Mouse (Mus musculus): ENCODE results near the gene Rpf2. TPM values are rescaled to one million over a fixed set of nuclear protein-coding genes. Genes with fewer than 3 reads are reported as not detected.

Rpf2 gene
- polyA plus RNA-seq, 1 experiment from 2014 or later, result 42.0 TPM

GRCm38 (mm10) chr10:40271216-40271615 is 24.4 kb upstream of the Rpf2 start:
- no peaks in the 10 kb centered on the region for H3K27me3 ChIP-seq (replicated peaks)
- no peaks in the 10 kb centered on the region for H3K9me3 ChIP-seq (replicated peaks)
- no peak for ATAC-seq (ENCODE audit: insufficient number of reproducible peaks, low FRiP score)
- 85% methylated on average over 3 of the region's 3 CpGs for WGBS
- H3K27ac ChIP-seq (ENCODE audit: poor library complexity, severe bottlenecking), result no peak overlapping the region
- no peak overlapping the region for H3K4me3 ChIP-seq
- H3K9ac ChIP-seq, result no peak overlapping the region
- no peaks in the 10 kb centered on the region for H3K4me1 ChIP-seq (replicated peaks)
- H3K36me3 ChIP-seq, result no peaks in the 10 kb centered on the region
- no peak overlapping the region for H3K4me2 ChIP-seq

GRCm38 (mm10) chr10:40264920-40265319 is 18.1 kb upstream of the Rpf2 start:
- ATAC-seq (ENCODE audit: insufficient number of reproducible peaks, low FRiP score), result no peak
- 87% methylated on average over 3 of the region's 3 CpGs for WGBS
- H3K27me3 ChIP-seq (replicated peaks), result no peaks in the 10 kb centered on the region

GRCm38 (mm10) chr10:40263691-40264090 is 16.9 kb upstream of the Rpf2 start:
- H3K9ac ChIP-seq, result no peak overlapping the region
- no peak for ATAC-seq (ENCODE audit: insufficient number of reproducible peaks, low FRiP score)
- no peaks in the 10 kb centered on the region for H3K27me3 ChIP-seq (replicated peaks)
- H3K4me3 ChIP-seq, result no peak overlapping the region
- no peaks in the 10 kb centered on the region for H3K36me3 ChIP-seq
- H3K9me3 ChIP-seq (replicated peaks), result peaks cover 6% of the 10 kb centered on the region
- no peak overlapping the region for H3K27ac ChIP-seq (ENCODE audit: poor library complexity, severe bottlenecking)
- H3K4me2 ChIP-seq, result no peak overlapping the region
- WGBS, result 81% methylated on average over 4 of the region's 4 CpGs
- peaks cover 3% of the 10 kb centered on the region; the same call in 1 of the 2 replicates for H3K4me1 ChIP-seq (replicated peaks)

More at GRCm38 (mm10) chr10:40264920-40265319, 18.1 kb upstream of the Rpf2 start:
- H3K9me3 ChIP-seq (replicated peaks), result peaks cover 6% of the 10 kb centered on the region
- H3K4me3 ChIP-seq, result no peak overlapping the region
- H3K4me1 ChIP-seq (replicated peaks), result no peaks in the 10 kb centered on the region
- no peak overlapping the region for H3K9ac ChIP-seq
- H3K36me3 ChIP-seq, result no peaks in the 10 kb centered on the region
- H3K4me2 ChIP-seq, result no peak overlapping the region
- no peak overlapping the region for H3K27ac ChIP-seq (ENCODE audit: poor library complexity, severe bottlenecking)

- no peak overlapping the region for H3K4me3 ChIP-seq
- 82% methylated on average over 6 of the region's 6 CpGs for WGBS
- no peak overlapping the region for H3K27ac ChIP-seq (ENCODE audit: poor library complexity, severe bottlenecking)
- no peak overlapping the region for H3K4me2 ChIP-seq
- ATAC-seq (ENCODE audit: insufficient number of reproducible peaks, low FRiP score), result no peak
- peaks cover 6% of the 10 kb centered on the region for H3K9me3 ChIP-seq (replicated peaks)
- peaks cover 3% of the 10 kb centered on the region; the same call in 1 of the 2 replicates for H3K4me1 ChIP-seq (replicated peaks)
- H3K36me3 ChIP-seq, result no peaks in the 10 kb centered on the region
- H3K27me3 ChIP-seq (replicated peaks), result no peaks in the 10 kb centered on the region
- H3K9ac ChIP-seq, result no peak overlapping the region
Measured at GRCm38 (mm10) chr10:40262200-40262599, 15.4 kb upstream of the Rpf2 start.

- WGBS, result 46% methylated on average over 5 of the region's 5 CpGs
- Histone ChIP-seq H3K36me3 (peaks cover 4% of the 10 kb centered on the region; the same call in 1 of the 2 replicates), H3K4me2 (no peak overlapping the region), H3K27me3 (replicated peaks) (no peaks in the 10 kb centered on the region), H3K27ac (ENCODE audit: poor library complexity, severe bottlenecking) (no peak overlapping the region), H3K9me3 (replicated peaks) (peaks cover 6% of the 10 kb centered on the region), H3K4me1 (replicated peaks) (peaks cover 10% of the 10 kb centered on the region; the same call in 1 of the 2 replicates), H3K9ac (no peak overlapping the region), H3K4me3 (no peak overlapping the region)
- no peak for ATAC-seq (ENCODE audit: insufficient number of reproducible peaks, low FRiP score)
Measured at GRCm38 (mm10) chr10:40260305-40260704, 13.5 kb upstream of the Rpf2 start.

- Histone ChIP-seq H3K9me3 (replicated peaks) (no peaks in the 10 kb centered on the region), H3K4me1 (replicated peaks) (peaks cover 10% of the 10 kb centered on the region; the same call in 1 of the 2 replicates), H3K4me2 (0 out of 2 replicates have a peak overlapping the region, but pooled peaks have one; percentile 33), H3K27ac (ENCODE audit: poor library complexity, severe bottlenecking) (no peak overlapping the region), H3K9ac (no peak overlapping the region), H3K27me3 (replicated peaks) (no peaks in the 10 kb centered on the region), H3K4me3 (no peak overlapping the region), H3K36me3 (peaks cover 10% of the 10 kb centered on the region; the same call in 1 of the 2 replicates)
- WGBS, result 12% methylated on average over 8 of the region's 8 CpGs
- ATAC-seq (ENCODE audit: insufficient number of reproducible peaks, low FRiP score), result no peak
Measured at GRCm38 (mm10) chr10:40259542-40259941, 12.7 kb upstream of the Rpf2 start.

- ATAC-seq (ENCODE audit: insufficient number of reproducible peaks, low FRiP score), result no peak
- Histone ChIP-seq H3K9me3 (replicated peaks) (no peaks in the 10 kb centered on the region), H3K4me1 (replicated peaks) (peaks cover 10% of the 10 kb centered on the region; the same call in 1 of the 2 replicates), H3K27ac (ENCODE audit: poor library complexity, severe bottlenecking) (peak overlapping the region; percentile 96), H3K36me3 (peaks cover 15% of the 10 kb centered on the region), H3K4me2 (peak overlapping the region; percentile 87; the same call in 1 of the 2 replicates), H3K9ac (0 out of 2 replicates have a peak overlapping the region, but pooled peaks have one; percentile 58), H3K4me3 (no peak overlapping the region), H3K27me3 (replicated peaks) (no peaks in the 10 kb centered on the region)
- 5% methylated on average over 5 of the region's 5 CpGs for WGBS
Measured at GRCm38 (mm10) chr10:40258976-40259375, 12.1 kb upstream of the Rpf2 start.

- Histone ChIP-seq H3K4me3 (peak overlapping the region; percentile 71), H3K27me3 (replicated peaks) (no peaks in the 10 kb centered on the region), H3K27ac (ENCODE audit: poor library complexity, severe bottlenecking) (peak overlapping the region; percentile 96), H3K4me2 (peak overlapping the region; percentile 87), H3K9me3 (replicated peaks) (no peaks in the 10 kb centered on the region), H3K36me3 (peaks cover 18% of the 10 kb centered on the region), H3K9ac (peak overlapping the region; percentile 58; the same call in 1 of the 2 replicates), H3K4me1 (replicated peaks) (peaks cover 10% of the 10 kb centered on the region; the same call in 1 of the 2 replicates)
- ATAC-seq (ENCODE audit: insufficient number of reproducible peaks, low FRiP score), result peak; percentile 77
- under 1% methylated on average over 12 of the region's 12 CpGs for WGBS
Measured at GRCm38 (mm10) chr10:40258401-40258966, 11.6 kb upstream of the Rpf2 start.

- peak; percentile 81 for ATAC-seq (ENCODE audit: insufficient number of reproducible peaks, low FRiP score)
- no peaks in the 10 kb centered on the region for H3K9me3 ChIP-seq (replicated peaks)
- peak within 1 kb of the TSS; percentile 78 for H3K9ac ChIP-seq
- H3K27ac ChIP-seq (ENCODE audit: poor library complexity, severe bottlenecking), result peak within 1 kb of the TSS; percentile 96
- H3K4me3 ChIP-seq, result peak within 1 kb of the TSS; percentile 71
- H3K27me3 ChIP-seq (replicated peaks), result no peaks in the 10 kb centered on the region
- H3K4me1 ChIP-seq (replicated peaks), result peaks cover 10% of the 10 kb centered on the region; the same call in 1 of the 2 replicates
- under 1% methylated on average over 43 of the region's 43 CpGs for WGBS
- H3K36me3 ChIP-seq, result peaks cover 27% of the 10 kb centered on the region
- peak within 1 kb of the TSS; percentile 87 for H3K4me2 ChIP-seq
Measured at GRCm38 (mm10) chr10:40257414-40258255, 10.8 kb upstream of the Rpf2 start, which contains the start of gene Gtf3c6. Gtf3c6 (minus strand) TSS chr10:40258108.

GRCm38 (mm10) chr10:40256716-40257115 is 9.9 kb upstream of the Rpf2 start:
- peaks cover 10% of the 10 kb centered on the region; the same call in 1 of the 2 replicates for H3K4me1 ChIP-seq (replicated peaks)
- peak overlapping the region; percentile 78 for H3K9ac ChIP-seq
- peak overlapping the region; percentile 71 for H3K4me3 ChIP-seq
- ATAC-seq (ENCODE audit: insufficient number of reproducible peaks, low FRiP score), result peak; percentile 75
- WGBS, result 3% methylated on average over 5 of the region's 5 CpGs
- peak overlapping the region; percentile 87 for H3K4me2 ChIP-seq
- no peaks in the 10 kb centered on the region for H3K27me3 ChIP-seq (replicated peaks)
- H3K36me3 ChIP-seq, result peaks cover 36% of the 10 kb centered on the region
- peak overlapping the region; percentile 96; the same call in 1 of the 2 replicates for H3K27ac ChIP-seq (ENCODE audit: poor library complexity, severe bottlenecking)
- H3K9me3 ChIP-seq (replicated peaks), result no peaks in the 10 kb centered on the region

- H3K4me3 ChIP-seq, result no peak overlapping the region
- no peak overlapping the region for H3K4me2 ChIP-seq
- WGBS, result 71% methylated on average over 6 of the region's 6 CpGs
- no peak for ATAC-seq (ENCODE audit: insufficient number of reproducible peaks, low FRiP score)
- no peak overlapping the region for H3K27ac ChIP-seq (ENCODE audit: poor library complexity, severe bottlenecking)
- no peak overlapping the region for H3K9ac ChIP-seq
- H3K9me3 ChIP-seq (replicated peaks), result no peaks in the 10 kb centered on the region
- H3K4me1 ChIP-seq (replicated peaks), result no peaks in the 10 kb centered on the region; the same call in 1 of the 2 replicates
- H3K36me3 ChIP-seq, result peaks cover 74% of the 10 kb centered on the region
- no peaks in the 10 kb centered on the region for H3K27me3 ChIP-seq (replicated peaks)
Measured at GRCm38 (mm10) chr10:40250969-40251368, 4.1 kb upstream of the Rpf2 start.
